Mouse (Mus musculus) inflammation-experienced regulatory T-cells (primary cell): ENCODE results near the gene Gtf2a1. TPM values are rescaled to one million over a fixed set of nuclear protein-coding genes. Genes with fewer than 3 reads are reported as not detected.

Source experiments
- polyA plus RNA-seq, 2 experiments: library from polyadenylated mRNA; unstranded; fragments of 100-300 nt; shearing (Covaris generic); gene quantifications; one replicate each; pipeline ENCODE4 v1.2.1; 2017

The Gtf2a1 gene
- polyA plus RNA-seq: 10 to 100 TPM; 28.6 to 36.0 TPM

DNA sequence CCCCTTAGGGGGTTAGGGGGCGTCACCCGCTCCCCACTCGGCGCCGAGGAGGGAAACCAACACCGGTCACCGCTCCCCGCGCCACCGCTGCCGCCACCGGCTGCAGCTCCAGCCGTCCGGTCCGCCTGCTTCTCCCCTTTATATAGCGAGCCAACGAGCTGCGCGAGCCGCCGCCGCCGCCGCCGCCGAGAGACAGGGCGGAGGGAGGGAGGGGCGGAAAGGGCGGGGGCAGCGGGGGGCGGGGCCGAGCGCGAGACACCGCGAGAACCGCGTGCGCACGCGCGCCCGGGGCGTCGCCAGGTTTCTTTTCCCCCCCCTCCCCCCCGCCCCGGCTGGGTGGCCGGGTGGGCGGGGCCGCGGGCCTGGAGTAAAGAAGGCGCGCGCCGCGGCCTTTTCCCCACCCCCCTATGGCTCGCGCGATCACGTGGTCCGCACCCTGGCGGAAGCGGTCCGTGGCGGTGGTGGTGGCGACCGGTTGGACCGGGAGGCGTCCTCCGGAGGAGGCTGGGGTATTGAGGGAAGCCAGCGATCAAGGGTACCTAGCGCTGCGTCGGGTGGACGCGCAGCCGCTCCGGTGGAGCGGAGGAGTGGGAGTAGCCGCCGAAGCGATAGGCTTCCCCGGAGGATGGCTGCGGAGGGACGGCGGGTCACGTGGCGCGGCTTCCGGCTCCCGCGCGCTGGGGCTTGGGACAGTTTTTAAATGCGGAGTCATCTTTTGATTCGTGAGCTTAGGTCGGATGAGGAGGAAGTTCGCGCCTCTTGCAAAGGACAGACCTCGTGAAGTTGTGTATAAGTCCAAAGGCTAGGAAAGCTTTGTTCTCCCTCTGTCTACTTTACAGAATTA is at the start of gene Gtf2a1:
TSS of gene Gtf2a1 (minus strand) at position 641 of the 844 bp plus-strand sequence.

Other genes starting within 250 kb of the Gtf2a1 start
- 1 to 10 TPM; 4.3 to 6.0 TPM for gene Cep128, start 206.1 kb downstream of the Gtf2a1 start, polyA plus RNA-seq
- 1 to 10 TPM in 1 of 2 experiments, not detected in 1; 1.4 TPM for gene Tshr, start 205.9 kb downstream of the Gtf2a1 start, polyA plus RNA-seq
- 1 to 10 TPM; 1.1 to 1.6 TPM for gene Ston2, start 197.9 kb upstream of the Gtf2a1 start, polyA plus RNA-seq